Mouse (Mus musculus) erythroblast, embryonic 14.5 days (primary cell): ENCODE results near the gene Ypel2.

ENCODE experiments used
- GATA1 ChIP-seq: IDR thresholded peaks from 2 replicates; pipeline ENCODE4 v1.6.1; 2012; ENCODE audit warnings: low read length, inconsistent platforms, mixed read lengths
- TAL1 ChIP-seq: IDR thresholded peaks from 3 replicates; pipeline ENCODE4 v1.6.1; 2012; ENCODE audit warnings: low read length, inconsistent platforms, mixed read lengths

- TF ChIP-seq GATA1 (no peak), TAL1 (no peak)
Measured at GRCm38 (mm10) chr11:86981229-86981791, 12.2 kb downstream of the Ypel2 start.
